ENCODE assay signal across 22 mouse cellular contexts in the genomic region with DNA sequence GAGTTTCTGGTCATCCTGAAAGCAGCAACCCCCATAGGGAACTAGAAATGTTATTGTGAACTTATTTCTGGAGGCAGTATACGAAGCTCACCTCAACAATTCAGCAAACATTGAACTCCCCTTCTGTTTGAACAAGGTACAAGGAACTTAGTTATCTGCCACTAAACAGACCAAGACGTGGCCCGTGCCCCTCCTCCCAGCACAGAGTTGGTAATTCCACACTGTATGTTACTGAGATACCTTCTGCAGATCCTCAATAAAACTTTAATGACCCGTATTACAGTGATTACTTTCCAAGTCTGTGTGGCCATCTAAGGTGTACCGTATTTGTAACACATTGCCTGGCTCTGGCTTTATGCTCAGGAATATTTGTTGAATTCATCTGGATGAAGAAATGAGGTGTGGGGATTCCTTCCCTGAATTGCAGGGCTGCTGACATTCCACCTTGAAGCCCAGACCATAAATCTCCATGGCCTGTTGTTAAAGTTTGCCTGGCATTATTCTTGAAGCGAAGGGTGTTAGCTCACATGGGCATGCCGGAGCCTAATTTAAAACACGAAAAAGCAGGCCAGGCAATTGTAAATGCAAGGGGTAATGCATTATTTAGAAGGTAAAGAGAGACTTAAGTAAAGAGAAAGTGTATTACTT. TPM values are rescaled to one million over a fixed set of nuclear protein-coding genes. Genes with fewer than 3 reads are reported as not detected.
A peak's percentile ranks its signal among the peaks of the same experiment; 100 is the strongest.
DNase-seq lines count a peak whose midpoint lies in the region; ATAC-seq lines count a peak whose summit lies in the region.
"Had no signal": no experiment of that assay in that cellular context is flagged by ENCODE, and none has a peak within 500 bp of the region (broad histone marks: within the 10 kb centered on the region; RNA-seq: fewer than 3 reads in every experiment).

No protein-coding gene starts in this region.

- H3K9me3 ChIP-seq in kidney, embryonic 14.5 days (ENCODE audit: control insufficient read depth, low read length), result no peaks in the 10 kb centered on the region
- no peaks in the 10 kb centered on the region for H3K9me3 ChIP-seq in limb, embryonic 10.5 days (replicated peaks)
- H3K9me3 ChIP-seq in liver, embryonic 12.5 days (replicated peaks), result no peaks in the 10 kb centered on the region
- H3K9me3 ChIP-seq: embryonic facial prominence, embryonic 12.5 days; embryonic facial prominence, embryonic 15.5 days; forebrain, embryonic 15.5 days; hindbrain, embryonic 12.5 days; hindbrain, embryonic 15.5 days had no signal

- no peak overlapping the region for H3K4me3 ChIP-seq in kidney, embryonic 14.5 days (ENCODE audit: low read length)
- H3K4me3 ChIP-seq in limb, embryonic 10.5 days, result no peak overlapping the region
- H3K4me3 ChIP-seq in liver, embryonic 12.5 days, result no peak overlapping the region
- H3K4me3 ChIP-seq: embryonic facial prominence, embryonic 12.5 days; embryonic facial prominence, embryonic 15.5 days; forebrain, embryonic 15.5 days; hindbrain, embryonic 12.5 days; hindbrain, embryonic 15.5 days had no signal

- no peak overlapping the region for H3K27ac ChIP-seq in kidney, embryonic 14.5 days (ENCODE audit: low read depth, low read length)
- peak overlapping the region; percentile 34 for H3K27ac ChIP-seq in limb, embryonic 10.5 days
- H3K27ac ChIP-seq in liver, embryonic 12.5 days, result no peak overlapping the region
- H3K27ac ChIP-seq: embryonic facial prominence, embryonic 12.5 days; embryonic facial prominence, embryonic 15.5 days; forebrain, embryonic 15.5 days; hindbrain, embryonic 12.5 days; hindbrain, embryonic 15.5 days had no signal

- no peak overlapping the region for H3K4me2 ChIP-seq in kidney, embryonic 14.5 days (replicated peaks; ENCODE audit: low read depth, low read length)
- H3K4me2 ChIP-seq in liver, embryonic 12.5 days, result no peak overlapping the region
- H3K4me2 ChIP-seq: embryonic facial prominence, embryonic 12.5 days; embryonic facial prominence, embryonic 15.5 days; forebrain, embryonic 15.5 days; heart, embryonic 11.5 days; hindbrain, embryonic 12.5 days; hindbrain, embryonic 15.5 days had no signal

- WGBS in kidney, embryonic 14.5 days, result 39% methylated on average over 8 of the region's 8 CpGs
- 51% methylated on average over 8 of the region's 8 CpGs for WGBS in limb, embryonic 10.5 days
- WGBS in liver, embryonic 12.5 days (ENCODE audit: insufficient replicate concordance), result 68% methylated on average over 8 of the region's 8 CpGs

- ATAC-seq in kidney, embryonic 14.5 days (ENCODE audit: low FRiP score, low TSS enrichment), result 0 out of 2 replicates have a peak, but pooled peaks have one; percentile 36
- ATAC-seq in liver, embryonic 12.5 days, result no peak
- ATAC-seq: activated CD4-positive, CD25-positive, alpha-beta regulatory T cell, adult 4 months; forebrain, embryonic 15.5 days had no signal

- H3K4me1 ChIP-seq in kidney, embryonic 14.5 days (ENCODE audit: control insufficient read depth, insufficient read depth, low read length), result peaks cover 13% of the 10 kb centered on the region; the same call in 1 of the 2 replicates
- H3K4me1 ChIP-seq in limb, embryonic 10.5 days, result peaks cover 45% of the 10 kb centered on the region
- no peaks in the 10 kb centered on the region for H3K4me1 ChIP-seq in liver, embryonic 12.5 days
- H3K4me1 ChIP-seq: forebrain, embryonic 15.5 days had no signal

- no peak for DNase-seq in kidney, postnatal 25 days
- peak; percentile 79 for DNase-seq in forelimb bud, embryonic 11.5 days (ENCODE audit: low read depth, low spot score)
- DNase-seq in limb, embryonic 10.5 days (ENCODE audit: low spot score), result peak; percentile 41
- peak; percentile 37 for DNase-seq in mesoderm, embryonic 11.5 days (ENCODE audit: low read depth, low spot score)
- no peak for DNase-seq in embryo, embryonic 10.5 days (ENCODE audit: low spot score)
- no peak for DNase-seq in thymus, adult 18-20 months
- DNase-seq: adrenal gland, postnatal 10 days; adrenal gland, postnatal 36 days; cerebellum, adult 18-20 months; cerebellum, adult 9-10 months; cerebellum, postnatal 14 days; gastrocnemius, postnatal 14 days; heart, adult 11 months had no signal

- no peak overlapping the region for H3K9ac ChIP-seq in kidney, embryonic 14.5 days (ENCODE audit: low read depth, low read length)
- no peak overlapping the region for H3K9ac ChIP-seq in liver, embryonic 12.5 days
- H3K9ac ChIP-seq: embryonic facial prominence, embryonic 12.5 days; embryonic facial prominence, embryonic 15.5 days; forebrain, embryonic 15.5 days; hindbrain, embryonic 12.5 days; hindbrain, embryonic 15.5 days had no signal

- no peaks in the 10 kb centered on the region for H3K27me3 ChIP-seq in kidney, embryonic 14.5 days (ENCODE audit: control insufficient read depth, insufficient read depth, low read length)
- H3K27me3 ChIP-seq in limb, embryonic 10.5 days (ENCODE audit: low read depth, poor library complexity, severe bottlenecking), result peaks cover 6% of the 10 kb centered on the region; the same call in 1 of the 2 replicates
- peaks cover 4% of the 10 kb centered on the region for H3K27me3 ChIP-seq in liver, embryonic 12.5 days (replicated peaks)
- H3K27me3 ChIP-seq: embryonic facial prominence, embryonic 12.5 days; embryonic facial prominence, embryonic 15.5 days; forebrain, embryonic 15.5 days; hindbrain, embryonic 12.5 days; hindbrain, embryonic 15.5 days had no signal

- no peaks in the 10 kb centered on the region for H3K36me3 ChIP-seq in kidney, embryonic 14.5 days (ENCODE audit: control insufficient read depth, insufficient read depth, low read length)
- H3K36me3 ChIP-seq in limb, embryonic 10.5 days, result no peaks in the 10 kb centered on the region
- no peaks in the 10 kb centered on the region for H3K36me3 ChIP-seq in liver, embryonic 12.5 days
- H3K36me3 ChIP-seq: embryonic facial prominence, embryonic 12.5 days; embryonic facial prominence, embryonic 15.5 days; forebrain, embryonic 15.5 days; hindbrain, embryonic 12.5 days; hindbrain, embryonic 15.5 days had no signal

RNA-seq across cellular contexts. Expression of gene Nrp2, which starts 58.3 kb away (rescaled TPM):
- polyA plus RNA-seq in kidney, embryonic 14.5 days (2014; fragmentation: Nextera tagmentation; extraction: Ambion mirVana), result 5.5 and 7.1 TPM in 2 replicates
- polyA plus RNA-seq in limb, embryonic 10.5 days (2016; fragmentation: Nextera tagmentation; extraction: Ambion mirVana), result 31.7 and 54.7 TPM in 2 replicates
- 2.0 and 2.5 TPM in 2 replicates for polyA plus RNA-seq in liver, embryonic 12.5 days (2016; fragmentation: Nextera tagmentation; extraction: Ambion mirVana)

Comparison
In these comparisons a context has a peak if more than half of its experiments do, and no peak if none do; other contexts are left out.
1. DNase-seq: peak in forelimb bud, embryonic 11.5 days (single experiment), limb, embryonic 10.5 days (single experiment) and mesoderm, embryonic 11.5 days (single experiment); none in kidney, postnatal 25 days (0 of 2), embryo, embryonic 10.5 days (single experiment) and thymus, adult 18-20 months (0 of 2).